Mouse (Mus musculus) granulocyte monocyte progenitor cell, adult 5-6 weeks (primary cell): Measurements from ENCODE around the gene Tom1l2. TPM values are rescaled to one million over a fixed set of nuclear protein-coding genes. Genes with fewer than 3 reads are reported as not detected.

Experiments used
- ATAC-seq: replicated peaks from 2 replicates; pipeline ENCODE4 v1.8.0; 2016; ENCODE audit warnings: mild to moderate bottlenecking, moderate TSS enrichment, inconsistent platforms; ENCODE audit not compliant: poor library complexity, severe bottlenecking
- total RNA-seq, 2 experiments: library from RNA; stranded (forward) in 1 of 2; stranded (reverse) in 1 of 2; fragments of 200-712, 200-1000 nt in 1 of 2; fragments of >200 nt in 1 of 2; fragmentation: Nextera tagmentation in 1 of 2; gene quantifications; 2 replicates each; pipeline ENCODE4 v1.2.3; 2014 to 2017

Tom1l2 gene
- total RNA-seq, 2 experiments from 2014 or later: 3.3 to 16.8 TPM

- no peak for ATAC-seq
Observed at GRCm38 (mm10) chr11:60276408-60277093, 76.2 kb downstream of the Tom1l2 start.

- ATAC-seq: no peak
Observed at GRCm38 (mm10) chr11:60273273-60273805, 79.4 kb downstream of the Tom1l2 start.

- ATAC-seq: peak; percentile 17; the same call in 1 of the 2 replicates
Observed at GRCm38 (mm10) chr11:60268563-60268962, 84.1 kb downstream of the Tom1l2 start.

GRCm38 (mm10) chr11:60265271-60265985, 87.3 kb downstream of the Tom1l2 start:
- no peak for ATAC-seq

GRCm38 (mm10) chr11:60264651-60265050, 88.1 kb downstream of the Tom1l2 start:
- no peak for ATAC-seq

- no peak for ATAC-seq
Observed at GRCm38 (mm10) chr11:60262396-60262795, 90.3 kb downstream of the Tom1l2 start.

GRCm38 (mm10) chr11:60260743-60261142, 92.0 kb downstream of the Tom1l2 start:
- ATAC-seq: no peak

GRCm38 (mm10) chr11:60257696-60258095, 95.0 kb downstream of the Tom1l2 start:
- ATAC-seq: no peak

GRCm38 (mm10) chr11:60256713-60257112, 96.0 kb downstream of the Tom1l2 start:
- ATAC-seq: no peak

- no peak for ATAC-seq
Observed at GRCm38 (mm10) chr11:60256176-60256681, 96.5 kb downstream of the Tom1l2 start.

- ATAC-seq: no peak
Observed at GRCm38 (mm10) chr11:60255639-60256038, 97.1 kb downstream of the Tom1l2 start.

GRCm38 (mm10) chr11:60255181-60255580, 97.5 kb downstream of the Tom1l2 start:
- ATAC-seq: no peak

GRCm38 (mm10) chr11:60254308-60254707, 98.4 kb downstream of the Tom1l2 start:
- ATAC-seq: no peak

- no peak for ATAC-seq
Observed at GRCm38 (mm10) chr11:60253546-60253945, 99.2 kb downstream of the Tom1l2 start.

GRCm38 (mm10) chr11:60250971-60251643, 101.6 kb downstream of the Tom1l2 start:
- peak; percentile 72 for ATAC-seq

- ATAC-seq: no peak
Observed at GRCm38 (mm10) chr11:60249885-60250284, 102.8 kb downstream of the Tom1l2 start.

- ATAC-seq: no peak
Observed at GRCm38 (mm10) chr11:60248596-60249404, 103.9 kb downstream of the Tom1l2 start.

- ATAC-seq: no peak
Observed at GRCm38 (mm10) chr11:60247753-60248550, 104.8 kb downstream of the Tom1l2 start.

GRCm38 (mm10) chr11:60246077-60246476, 106.6 kb downstream of the Tom1l2 start:
- ATAC-seq: no peak
